Mouse (Mus musculus) duodenum, adult 2 months (tissue): Measurements from ENCODE around the gene Tcf7l1. TPM values are rescaled to one million over a fixed set of nuclear protein-coding genes. Genes with fewer than 3 reads are reported as not detected.

Experiments
- polyA plus RNA-seq: library from polyadenylated mRNA; depleted of rRNA; stranded (reverse); fragments of >200 nt; gene quantifications from 2 replicates; pipeline ENCODE4 v1.2.3, GENCODE M21; 2012; ENCODE audit warnings: low replicate concordance; rRNA removed

Gene Tcf7l1
- polyA plus RNA-seq, result 5.4 and 9.3 TPM in 2 replicates

GRCm38 (mm10) chr6:72788892-72789699 lies at the start of gene Tcf7l1:
Gene Tcf7l1 (minus strand): TSS chr6:72789254.

GRCm38 (mm10) chr6:72616643-72617288 lies 172.3 kb downstream of the Tcf7l1 start, which contains the start of gene Tgoln1:
Gene Tgoln1 (minus strand): TSS chr6:72617000.

GRCm38 (mm10) chr6:72597956-72598753 lies 190.9 kb downstream of the Tcf7l1 start, which contains the start of the genes Elmod3 and Retsat:
Gene Elmod3 (minus strand): TSS chr6:72598413.
Gene Retsat (plus strand): TSS chr6:72598475.

Other genes with a start within 250 kb of the Tcf7l1 start
- 15.4 and 48.6 TPM in 2 replicates for gene Capg, start 244.9 kb downstream of the Tcf7l1 start, polyA plus RNA-seq
- gene Elmod3, start 190.8 kb downstream of the Tcf7l1 start, polyA plus RNA-seq, result 29.8 and 30.3 TPM in 2 replicates
- gene Retsat, start 190.8 kb downstream of the Tcf7l1 start, polyA plus RNA-seq, result 145 and 185 TPM in 2 replicates
- 16.1 and 19.8 TPM in 2 replicates for gene Tgoln1, start 172.3 kb downstream of the Tcf7l1 start, polyA plus RNA-seq
- gene Kcmf1, start 110.7 kb upstream of the Tcf7l1 start, polyA plus RNA-seq, result 142 and 185 TPM in 2 replicates
- gene Tmsb10, start 169.5 kb upstream of the Tcf7l1 start, polyA plus RNA-seq, result 42.1 and 61.5 TPM in 2 replicates